In the genomic region with DNA sequence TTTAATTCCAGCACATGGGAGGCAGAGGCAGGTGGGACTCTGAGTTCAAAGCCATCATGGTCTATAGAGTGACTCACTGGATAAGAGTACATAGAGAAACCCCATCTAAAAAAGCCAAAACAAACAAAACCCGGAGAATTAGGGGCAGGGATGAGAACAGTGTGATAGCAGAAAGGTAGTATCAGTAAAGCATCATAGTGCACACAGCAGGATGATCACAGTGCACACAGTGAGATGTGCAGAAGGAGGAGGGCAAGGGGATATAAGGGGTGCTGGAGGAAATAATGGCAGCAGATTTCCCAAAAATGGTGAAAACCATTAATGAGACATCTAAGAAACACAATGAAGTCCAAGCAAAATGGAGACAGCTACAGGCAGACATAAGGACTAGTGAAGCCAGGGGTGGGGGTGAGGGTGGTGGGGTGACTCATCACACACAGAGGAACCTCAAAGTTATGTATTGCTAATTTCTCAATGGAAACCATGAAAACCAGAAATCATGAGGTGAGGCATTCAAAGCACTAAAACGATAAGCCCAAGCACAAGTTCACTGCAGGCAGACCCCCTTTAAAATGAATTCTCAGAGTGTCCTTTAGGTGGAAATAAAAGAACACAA, we compare ENCODE assay signal across 22 mouse cellular contexts. TPM values are rescaled to one million over a fixed set of nuclear protein-coding genes. Genes with fewer than 3 reads are reported as not detected.
DNase-seq lines count a peak whose midpoint lies in the region; ATAC-seq and TF ChIP-seq lines count a peak whose summit lies in the region.
"Not testable (repeated sequence)": the region's sequence is repeated elsewhere in the genome, so short reads cannot be mapped to it uniquely, and the experiment has no call there.
"Had no signal": no experiment of that assay in that cellular context is flagged by ENCODE, and none has a peak within 500 bp of the region (broad histone marks: within the 10 kb centered on the region; RNA-seq: fewer than 3 reads in every experiment).

No protein-coding gene starts in this region.

- not testable (repeated sequence) for H3K27ac ChIP-seq in embryonic facial prominence, embryonic 12.5 days; heart, embryonic 15.5 days; intestine, postnatal 0 days (ENCODE audit: low read depth, low read length); kidney, postnatal 0 days

- not testable (repeated sequence) for H3K27me3 ChIP-seq in embryonic facial prominence, embryonic 12.5 days; heart, embryonic 15.5 days; intestine, postnatal 0 days (replicated peaks; ENCODE audit: control insufficient read depth, insufficient read depth, low read length); kidney, postnatal 0 days (ENCODE audit: insufficient read depth, low read length)

- not testable (repeated sequence) for ATAC-seq in embryonic facial prominence, embryonic 12.5 days (ENCODE audit: insufficient number of reproducible peaks, insufficient read depth, low FRiP score, low TSS enrichment); heart, embryonic 15.5 days (replicated peaks; ENCODE audit: insufficient number of reproducible peaks, insufficient read depth, low FRiP score, low read depth); intestine, postnatal 0 days
- peak; percentile 76 for ATAC-seq in granulocyte monocyte progenitor cell, adult 5-6 weeks (replicated peaks; ENCODE audit: poor library complexity, severe bottlenecking)
- ATAC-seq in kidney, postnatal 0 days (replicated peaks; ENCODE audit: low FRiP score, low read depth): peak; percentile 59
- ATAC-seq in megakaryocyte, adult 5-6 weeks (ENCODE audit: poor library complexity, severe bottlenecking): peak; percentile 49; the same call in 1 of the 2 replicates

- not testable (repeated sequence) for H3K9me3 ChIP-seq in embryonic facial prominence, embryonic 12.5 days; heart, embryonic 15.5 days (replicated peaks); intestine, postnatal 0 days (ENCODE audit: control insufficient read depth); kidney, postnatal 0 days (replicated peaks; ENCODE audit: low read length)

- 64% methylated on average over 2 of the region's 2 CpGs for WGBS in embryonic facial prominence, embryonic 12.5 days
- 72% methylated on average over 2 of the region's 2 CpGs for WGBS in heart, embryonic 15.5 days
- WGBS in intestine, postnatal 0 days: 46% methylated on average over 2 of the region's 2 CpGs
- 44% methylated on average over 2 of the region's 2 CpGs for WGBS in kidney, postnatal 0 days

- not testable (repeated sequence) for H3K4me1 ChIP-seq in embryonic facial prominence, embryonic 12.5 days; heart, embryonic 15.5 days (replicated peaks); intestine, postnatal 0 days (replicated peaks; ENCODE audit: control insufficient read depth, insufficient read depth, low read length); kidney, postnatal 0 days (replicated peaks; ENCODE audit: insufficient read depth, low read length)

- H3K36me3 ChIP-seq in embryonic facial prominence, embryonic 12.5 days; heart, embryonic 15.5 days; intestine, postnatal 0 days (ENCODE audit: control insufficient read depth, insufficient read depth); kidney, postnatal 0 days (ENCODE audit: insufficient read depth, low read length): not testable (repeated sequence)

- not testable (repeated sequence) for H3K9ac ChIP-seq in embryonic facial prominence, embryonic 12.5 days; heart, embryonic 15.5 days; intestine, postnatal 0 days (ENCODE audit: low read depth, low read length); kidney, postnatal 0 days (ENCODE audit: low read depth, low read length)

- DNase-seq in kidney, postnatal 0 days (ENCODE audit: low spot score): not testable (repeated sequence)

- H3K4me2 ChIP-seq in embryonic facial prominence, embryonic 12.5 days (replicated peaks): peak overlapping the region; percentile 32; the same call in 1 of the 2 replicates
- 0 out of 2 replicates have a peak overlapping the region, but pooled peaks have one; percentile 41 for H3K4me2 ChIP-seq in heart, embryonic 15.5 days
- H3K4me2 ChIP-seq in intestine, postnatal 0 days (replicated peaks; ENCODE audit: low read depth): peak overlapping the region; percentile 43; the same call in 1 of the 2 replicates
- H3K4me2 ChIP-seq in kidney, postnatal 0 days (ENCODE audit: low read length): peak overlapping the region; percentile 50; the same call in 1 of the 2 replicates

- not testable (repeated sequence) for H3K4me3 ChIP-seq in embryonic facial prominence, embryonic 12.5 days; heart, embryonic 15.5 days; intestine, postnatal 0 days (ENCODE audit: low read depth, low read length); kidney, postnatal 0 days (replicated peaks; ENCODE audit: low read depth, low read length)

- not testable (repeated sequence) for TF ChIP-seq CTCF in intestine, postnatal 0 days (IDR thresholded peaks at IDR 0.05; ENCODE audit: low read depth); kidney, postnatal 0 days (IDR thresholded peaks at IDR 0.05; ENCODE audit: low read depth)

RNA-seq across cellular contexts. Expression of a gene that starts 27.5 kb away (rescaled TPM):
- not detected in 2 replicates for polyA plus RNA-seq in embryonic facial prominence, embryonic 12.5 days (2016; fragmentation: Nextera tagmentation; extraction: Ambion mirVana)
- not detected in 2 replicates for total RNA-seq in granulocyte monocyte progenitor cell, adult 5-6 weeks (2014; fragmentation: Nextera tagmentation)
- not detected in 2 replicates for total RNA-seq in granulocyte monocyte progenitor cell, adult 5-6 weeks (2017)
- not detected in 2 replicates for polyA plus RNA-seq in heart, embryonic 15.5 days (2015; fragmentation: Nextera tagmentation; extraction: Ambion mirVana)
- 5.7 TPM in 2 replicates for polyA plus RNA-seq in intestine, postnatal 0 days (2015; fragmentation: Nextera tagmentation; extraction: Ambion mirVana)
- polyA plus RNA-seq in kidney, postnatal 0 days (2015; fragmentation: Nextera tagmentation; extraction: Ambion mirVana): 0.05 TPM in 1 of 2 replicates, not detected in the other
- total RNA-seq in megakaryocyte, adult 5-6 weeks (2015): not detected in 2 replicates
- total RNA-seq in megakaryocyte, adult 5-6 weeks (2017): not detected in 2 replicates
- total RNA-seq: adrenal gland, postnatal 4 days; common myeloid progenitor, adult 5-6 weeks; gastrocnemius, adult 8-10 months; gastrocnemius, postnatal 36 days; heart, adult 18-20 months; heart, postnatal 10 days; heart, postnatal 4 days; MEL had no signal
- polyA plus RNA-seq: brain, embryonic 14.5 days; CD4-positive, CD25-positive, alpha-beta regulatory T cell, adult 4 months; forebrain, embryonic 11.5 days; forebrain, embryonic 15.5 days; heart, embryonic 10.5 days; hindbrain, embryonic 12.5 days; hindbrain, embryonic 16.5 days; inflammation-experienced regulatory T-cells, adult 6 months had no signal
